Mouse (Mus musculus) right cerebral cortex, postnatal 36 days (tissue): ENCODE measurements around the gene Epop.
A peak's percentile ranks its signal among the peaks of the same experiment; 100 is the strongest.
"Not testable (repeated sequence)": the region's sequence is repeated elsewhere in the genome, so short reads cannot be mapped to it uniquely, and the experiment has no call there.

Source experiments
- DNase-seq, 2 experiments: peaks; one replicate each; pipeline ENCODE4 v3.0.0; 2022; ENCODE audit warnings: low spot score in 2 of 2, mixed read lengths in 1 of 2

Gene Epop

DNA sequence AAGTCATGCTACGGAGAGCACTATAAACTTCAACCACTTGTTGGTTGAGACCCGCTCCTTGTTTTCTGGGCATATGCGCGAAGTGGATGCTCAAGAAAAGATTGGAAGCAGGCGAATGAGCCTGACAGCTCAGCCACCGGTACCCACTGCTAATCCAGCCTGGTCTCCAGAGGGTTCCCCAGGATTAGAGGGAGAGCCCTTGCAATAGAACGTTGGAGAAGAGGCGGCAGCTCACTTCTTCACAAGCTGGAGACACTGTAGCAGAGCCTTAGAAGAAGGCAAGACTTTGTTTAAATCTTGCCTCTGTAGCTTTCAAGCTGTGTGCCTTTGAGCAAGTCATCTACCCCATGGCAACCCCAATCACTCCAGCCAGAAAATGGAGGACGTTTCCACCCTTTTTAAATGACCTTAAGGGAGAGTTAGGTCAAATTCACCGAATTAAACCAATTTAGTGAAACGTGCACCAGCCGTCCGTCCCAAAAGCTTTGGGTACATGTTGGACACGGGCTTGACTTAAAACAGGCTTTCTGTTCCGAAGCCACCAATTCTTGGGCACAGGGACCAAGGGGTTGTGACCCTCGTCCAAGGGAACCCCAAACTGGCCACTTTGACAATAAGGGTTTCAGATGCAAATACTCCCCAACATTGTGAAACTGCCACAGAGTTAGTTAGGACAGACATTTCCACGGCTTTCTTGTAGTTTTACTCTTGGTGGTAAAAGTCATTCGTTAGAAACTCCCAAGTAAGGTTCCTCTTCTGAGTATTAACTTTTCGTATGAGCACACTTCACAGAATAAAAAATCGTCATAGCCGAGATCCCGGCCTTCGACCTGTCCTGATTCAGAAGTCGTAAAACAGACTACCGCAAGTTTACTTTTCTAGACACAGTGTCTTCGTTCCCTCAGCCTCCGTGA lies 31.5 kb upstream of the Epop start:
- DNase-seq = no peak

DNA sequence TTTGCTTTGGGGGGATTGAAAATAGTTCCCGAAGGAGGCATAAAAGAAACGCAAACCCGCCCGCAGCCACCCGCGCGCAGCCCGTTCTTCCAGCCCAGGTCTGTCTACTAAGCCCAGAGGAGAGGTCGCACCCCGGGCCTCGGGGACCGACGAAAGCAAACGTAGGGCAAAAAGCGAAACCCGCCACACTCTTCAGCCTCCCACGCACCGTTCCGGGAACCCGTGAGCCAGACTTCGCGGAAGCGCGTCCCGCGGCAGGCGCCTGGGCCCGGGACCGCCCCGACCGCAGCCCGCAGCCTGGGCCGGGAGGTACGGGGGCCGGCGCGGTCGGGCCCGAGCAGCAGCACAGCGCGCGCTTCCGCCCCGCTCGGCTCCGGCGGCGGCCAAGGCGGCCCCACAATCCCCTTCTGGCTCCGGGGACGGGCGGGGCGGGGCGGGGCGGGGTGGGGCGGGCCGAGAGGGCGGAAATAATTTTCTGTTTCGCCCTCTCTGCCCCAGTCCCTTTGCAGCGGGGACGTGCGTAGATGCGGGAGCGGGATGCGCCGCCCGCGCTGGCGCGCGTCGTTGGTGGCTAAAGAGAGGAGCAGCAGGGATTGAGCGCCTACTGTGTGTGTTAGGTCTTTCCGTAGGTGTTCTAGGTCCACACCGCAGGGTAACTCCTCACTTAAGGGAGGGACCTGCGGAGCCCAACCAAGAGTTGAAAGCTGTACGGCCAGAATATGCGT lies 30.6 kb upstream of the Epop start:
- peak; percentile 59 to 78 for DNase-seq

DNA sequence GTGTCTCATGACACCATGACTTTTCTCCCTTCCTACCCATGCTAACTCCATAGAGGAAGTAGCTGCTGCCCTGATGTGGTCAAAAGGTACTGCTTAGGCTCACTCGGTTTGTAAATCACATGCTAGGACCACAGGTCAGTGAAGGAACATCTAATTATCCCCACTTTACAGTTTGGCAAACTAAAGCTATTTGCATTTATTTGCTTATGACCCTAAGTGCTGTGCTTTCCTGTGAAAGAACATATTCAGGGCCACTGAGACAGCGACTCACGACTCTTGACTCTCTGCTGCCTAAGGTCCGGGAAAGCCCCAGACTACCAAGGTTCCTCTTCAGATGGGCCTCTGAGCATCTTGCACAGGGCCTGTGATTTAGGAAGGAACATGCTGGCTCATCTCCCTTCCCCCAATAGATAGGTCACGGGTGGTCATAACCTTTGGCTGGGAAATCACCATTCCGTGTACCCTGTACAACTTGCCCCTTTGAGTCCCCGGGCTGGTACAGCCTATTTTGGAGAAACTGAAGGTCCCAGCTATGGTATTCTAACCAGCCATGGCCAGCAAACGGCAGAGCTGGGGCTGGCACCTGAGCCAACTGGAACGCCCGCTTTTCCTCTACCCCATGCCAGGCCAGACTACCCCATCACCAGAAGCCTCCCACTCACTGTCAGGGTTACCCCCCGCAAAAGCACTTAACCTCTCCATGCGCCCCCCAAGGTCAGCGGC lies 29.9 kb upstream of the Epop start:
- DNase-seq = no peak

DNA sequence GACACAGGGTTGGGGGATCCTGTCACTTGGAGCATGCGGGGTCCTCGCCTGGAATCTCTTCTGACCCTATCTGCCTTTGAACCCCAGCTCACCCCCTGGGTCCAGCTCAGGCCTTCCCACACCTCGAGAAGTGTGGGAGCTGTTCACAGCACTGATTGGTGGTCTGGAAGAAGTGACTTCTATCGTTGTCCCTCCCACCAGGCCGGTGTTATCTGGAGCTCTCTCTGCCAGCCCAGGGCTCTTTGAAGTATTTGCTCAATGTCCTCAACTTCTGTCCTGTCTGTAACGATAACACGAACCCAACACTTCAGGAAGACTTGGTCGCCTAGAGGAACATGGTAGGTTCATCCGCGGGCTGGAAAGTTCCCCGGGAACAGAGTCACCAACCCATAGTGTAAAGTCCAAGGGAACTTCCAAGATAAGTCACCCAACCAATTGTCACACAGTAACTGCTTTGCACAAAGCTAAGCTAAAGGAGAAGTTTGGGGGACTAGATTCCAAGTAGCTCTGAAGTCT lies 29.3 kb upstream of the Epop start:
- DNase-seq = no peak

DNA sequence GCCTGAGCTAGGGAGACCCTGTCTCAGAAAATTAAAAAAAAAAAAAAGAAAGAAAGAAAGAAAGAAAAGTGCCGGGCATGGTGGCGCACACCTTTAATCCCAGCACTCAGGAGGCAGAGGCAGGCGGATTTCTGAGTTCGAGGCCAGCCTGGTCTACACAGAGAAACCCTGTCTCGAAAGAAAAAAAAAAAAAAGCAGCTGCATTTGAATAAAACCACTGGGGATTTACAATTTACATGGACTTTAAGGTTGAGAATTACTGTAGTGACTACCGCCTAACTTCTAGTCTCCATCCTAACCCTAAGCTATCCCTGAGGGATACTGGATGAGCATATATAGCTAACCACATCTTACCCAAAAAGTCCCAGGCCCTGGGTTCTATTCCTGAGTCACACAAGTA lies 28.5 kb upstream of the Epop start:
- DNase-seq = not testable (repeated sequence)

DNA sequence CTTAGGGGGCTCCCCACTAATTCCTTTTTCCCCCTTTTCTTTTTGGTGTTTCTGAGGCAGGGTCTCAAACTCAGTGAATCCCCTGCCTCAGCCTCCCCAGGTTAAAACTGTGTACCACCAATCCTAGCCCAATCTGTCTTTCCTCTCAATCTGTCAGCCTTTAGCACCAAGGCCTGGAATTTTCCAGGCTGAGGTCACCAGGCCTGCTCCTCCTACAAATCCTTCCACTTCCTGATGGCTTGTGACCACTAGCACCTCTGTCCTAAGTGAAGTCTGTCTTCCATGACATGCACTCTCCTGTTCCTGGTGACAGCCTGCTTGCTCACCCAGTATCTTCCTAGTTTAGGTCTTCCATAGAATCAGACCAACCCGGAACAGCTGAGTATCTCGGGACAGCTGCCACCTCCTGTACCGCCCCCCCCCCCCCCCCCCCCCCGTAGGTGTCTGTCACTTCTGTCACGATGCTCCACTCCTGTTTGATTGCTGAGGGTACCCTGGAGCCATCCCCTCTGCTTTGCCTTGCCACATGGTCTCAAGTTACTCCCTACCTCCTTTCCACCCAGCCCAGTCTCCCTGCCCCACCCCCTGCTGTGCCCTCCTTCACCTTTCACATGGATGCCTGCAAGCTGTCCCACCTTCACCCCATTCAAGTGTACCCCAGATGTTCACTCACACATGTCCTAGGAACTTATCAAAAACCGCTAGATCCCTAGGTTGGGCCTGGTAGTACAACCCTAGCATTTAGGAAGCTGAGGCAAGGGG lies 27.9 kb upstream of the Epop start:
- no peak for DNase-seq

DNA sequence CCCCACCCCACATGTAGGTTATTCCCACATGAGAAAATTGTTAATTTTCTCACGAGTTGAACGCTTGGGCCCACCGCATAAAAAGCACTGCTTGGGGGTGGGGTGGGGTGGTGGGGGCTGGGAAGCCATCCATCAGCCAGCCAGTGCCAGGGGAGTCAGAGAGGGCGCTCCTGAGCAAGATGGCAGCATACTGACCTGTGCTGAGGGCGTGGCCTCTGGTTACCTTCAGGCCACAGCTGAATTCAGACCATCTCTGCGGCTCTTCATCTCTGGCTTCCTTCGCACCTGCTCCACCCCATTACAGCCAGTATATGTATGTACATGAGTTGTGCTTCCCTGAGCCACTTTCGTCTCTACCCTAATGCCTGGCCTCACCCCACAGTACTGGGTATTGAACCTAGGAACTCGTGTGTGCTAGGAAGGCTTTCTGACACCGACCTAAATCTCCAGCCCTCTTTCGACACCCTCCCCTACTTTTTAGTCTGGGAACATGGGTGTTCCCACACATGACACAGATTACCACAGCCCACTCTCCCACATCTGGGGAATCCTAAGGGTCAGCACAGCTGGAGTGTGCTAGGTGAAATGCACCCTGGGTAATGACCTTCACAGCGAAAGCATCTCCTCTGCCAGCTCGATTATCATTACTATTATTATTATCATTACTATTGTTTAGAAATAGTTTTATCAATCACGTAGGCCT lies 26.9 kb upstream of the Epop start:
- no peak for DNase-seq

DNA sequence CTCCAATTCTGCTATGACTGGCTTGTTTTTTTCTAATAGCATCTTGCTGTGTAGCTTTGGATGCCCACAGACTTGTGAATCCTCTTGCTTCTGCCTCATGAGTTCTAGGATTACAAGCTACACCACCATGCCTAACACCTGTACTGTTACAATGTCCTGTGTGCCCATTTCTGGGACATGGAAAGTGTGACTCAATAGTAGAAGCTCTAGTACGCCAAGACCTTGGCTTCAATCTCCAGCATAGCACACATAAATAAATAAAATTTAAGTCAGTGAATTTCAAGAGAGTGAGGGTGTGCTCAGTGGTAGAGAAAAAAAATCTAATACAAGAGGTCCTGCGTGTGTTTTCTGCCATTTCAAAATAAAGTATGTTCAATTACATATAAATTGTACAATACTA lies 24.7 kb upstream of the Epop start:
- DNase-seq = no peak

DNA sequence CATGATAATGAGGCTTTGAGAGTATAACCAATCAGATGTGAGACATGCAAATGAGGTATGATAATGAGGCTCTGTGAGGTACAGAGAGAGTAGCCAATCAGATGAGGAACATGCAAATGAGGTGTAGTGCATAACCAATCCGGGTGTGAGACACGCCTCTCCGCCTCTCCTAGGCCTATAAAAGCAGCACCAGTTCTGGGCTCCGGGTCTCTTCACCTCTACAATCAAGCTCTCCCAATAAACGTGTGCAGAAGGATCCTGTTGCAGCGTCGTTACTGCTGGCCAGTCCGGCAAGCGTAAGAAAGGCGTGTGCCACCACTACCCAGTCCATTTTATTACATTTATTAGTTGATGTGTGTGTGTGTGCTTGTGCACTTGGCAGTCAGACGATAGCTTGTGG lies 23.9 kb upstream of the Epop start:
- DNase-seq = not testable (repeated sequence)

DNA sequence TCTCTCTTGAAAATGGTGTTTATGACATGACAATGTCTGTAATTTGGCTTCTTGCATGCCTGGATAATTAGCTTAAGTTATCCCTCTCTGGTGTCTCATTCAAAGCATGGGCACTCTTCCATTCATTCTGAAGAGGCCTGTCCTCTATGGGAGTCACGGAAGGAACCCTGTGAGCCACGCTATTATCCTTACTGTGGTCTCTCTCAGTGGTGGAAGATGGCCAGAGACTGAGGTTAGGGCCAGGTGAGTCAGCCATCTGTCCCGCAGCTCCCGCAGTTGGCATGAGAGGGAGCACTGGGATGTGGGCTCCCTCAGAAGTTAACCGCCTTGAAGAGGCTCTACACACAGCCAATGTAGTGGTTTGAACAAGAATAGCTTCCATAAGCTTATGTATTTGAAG lies 20.8 kb upstream of the Epop start:
- DNase-seq = no peak

DNA sequence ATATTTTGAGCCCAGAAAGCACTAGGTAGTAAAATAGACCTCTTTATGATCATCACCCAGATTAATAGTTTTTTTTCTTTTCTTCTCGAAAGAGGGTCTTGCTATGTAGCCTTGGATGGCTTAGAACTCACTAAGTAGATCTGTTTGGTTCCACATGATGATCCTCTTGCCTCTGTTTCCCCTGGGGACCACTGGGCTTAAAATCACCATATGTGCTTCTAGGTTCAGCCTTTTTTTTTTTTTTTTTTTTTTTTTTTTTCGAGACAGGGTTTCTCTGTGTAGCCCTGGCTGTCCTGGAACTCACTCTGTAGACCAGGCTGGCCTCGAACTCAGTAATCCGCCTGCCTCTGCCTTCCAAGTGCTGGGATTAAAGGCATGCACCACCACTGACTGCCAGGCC lies 19.0 kb upstream of the Epop start:
- not testable (repeated sequence) for DNase-seq

DNA sequence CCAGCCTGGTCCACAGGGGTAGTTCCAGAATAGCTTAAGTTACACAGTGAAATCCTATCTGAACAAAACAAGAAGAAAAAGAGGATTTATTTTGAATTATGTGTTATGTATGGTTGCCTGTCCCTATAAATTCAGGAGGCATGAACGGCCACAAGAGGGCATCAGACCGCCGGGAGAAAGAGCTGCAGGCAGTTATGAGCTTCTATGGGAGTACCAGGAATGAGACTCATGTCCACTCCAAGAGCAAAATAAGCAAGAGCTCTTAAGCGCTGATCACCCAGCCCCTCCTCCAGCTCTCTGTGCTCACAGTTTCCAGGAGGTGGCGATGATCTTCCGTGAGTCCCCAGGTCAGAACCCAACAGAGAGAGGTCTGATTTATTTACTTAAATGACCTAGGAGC lies 15.3 kb upstream of the Epop start:
- DNase-seq = no peak

DNA sequence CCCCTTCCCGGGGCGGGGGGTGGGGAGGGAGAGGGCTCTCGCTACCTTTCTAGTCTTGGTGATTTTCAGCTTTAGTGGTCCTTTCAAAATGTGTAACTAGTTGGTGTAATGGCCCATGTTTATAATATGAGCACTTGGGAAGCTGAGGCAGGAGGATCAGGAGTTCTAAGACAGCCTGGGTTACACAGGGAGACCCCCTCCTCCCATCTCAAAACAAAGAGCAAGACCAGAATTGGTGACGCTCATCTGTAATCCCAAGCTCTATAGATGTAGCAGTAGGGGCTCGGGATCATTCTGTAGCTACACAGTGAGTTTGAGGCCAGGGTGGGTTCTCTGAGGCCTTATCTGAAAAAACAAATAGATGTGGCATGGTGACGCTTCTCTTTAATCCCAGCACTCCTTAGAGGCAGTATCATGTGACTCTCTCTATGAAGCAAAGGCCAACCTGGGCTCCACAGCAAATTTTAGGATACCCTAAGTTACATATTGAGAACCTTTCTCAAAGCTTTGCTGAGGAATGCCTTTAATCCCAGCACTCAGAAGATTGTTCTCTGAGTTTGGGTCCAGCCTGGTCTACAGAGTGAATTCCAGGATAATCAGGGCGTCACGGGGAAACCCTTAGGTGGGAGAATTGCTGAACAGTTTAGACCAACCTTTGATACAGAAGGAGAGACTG lies 14.0 kb upstream of the Epop start:
- DNase-seq = no peak

DNA sequence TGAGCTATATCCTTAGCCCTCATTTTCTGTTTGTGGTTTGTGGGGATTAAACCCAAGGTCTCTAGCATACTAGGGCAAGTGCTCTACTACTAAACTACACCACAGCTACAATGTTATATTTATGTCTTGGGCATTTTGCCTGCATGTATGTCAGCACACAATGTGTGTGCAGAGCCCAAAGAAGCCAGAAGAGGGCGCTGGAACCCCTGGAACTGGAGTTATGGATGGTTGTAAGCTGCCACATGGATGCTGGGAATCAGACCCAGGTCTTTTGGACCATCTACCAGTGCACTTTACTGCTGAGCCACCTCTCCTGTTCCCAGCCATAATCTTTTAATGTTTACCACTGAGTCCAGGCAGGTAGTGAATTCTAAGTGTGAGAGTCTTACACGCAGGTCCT lies 13.2 kb upstream of the Epop start:
- DNase-seq = no peak

DNA sequence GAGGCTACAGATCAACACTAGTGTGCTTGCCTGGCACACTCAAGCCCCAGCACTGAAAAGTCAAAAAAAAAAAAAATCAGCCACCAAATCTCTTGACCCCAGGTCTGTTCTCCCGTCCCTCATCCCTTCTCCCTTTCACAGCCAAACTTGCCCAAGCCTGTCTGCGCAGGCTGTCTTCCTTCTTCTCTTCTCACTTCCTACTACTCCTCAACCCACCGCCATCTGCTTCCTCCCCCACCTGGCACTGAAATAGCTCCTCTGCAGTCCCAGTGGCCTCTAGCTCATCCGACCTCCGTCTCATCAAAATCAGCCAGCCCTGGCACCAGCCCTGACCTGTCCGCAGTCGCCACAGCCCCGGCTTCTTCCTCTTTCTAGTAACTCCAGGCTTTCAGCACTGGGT lies 12.2 kb upstream of the Epop start:
- DNase-seq = peak; percentile 70 to 86

DNA sequence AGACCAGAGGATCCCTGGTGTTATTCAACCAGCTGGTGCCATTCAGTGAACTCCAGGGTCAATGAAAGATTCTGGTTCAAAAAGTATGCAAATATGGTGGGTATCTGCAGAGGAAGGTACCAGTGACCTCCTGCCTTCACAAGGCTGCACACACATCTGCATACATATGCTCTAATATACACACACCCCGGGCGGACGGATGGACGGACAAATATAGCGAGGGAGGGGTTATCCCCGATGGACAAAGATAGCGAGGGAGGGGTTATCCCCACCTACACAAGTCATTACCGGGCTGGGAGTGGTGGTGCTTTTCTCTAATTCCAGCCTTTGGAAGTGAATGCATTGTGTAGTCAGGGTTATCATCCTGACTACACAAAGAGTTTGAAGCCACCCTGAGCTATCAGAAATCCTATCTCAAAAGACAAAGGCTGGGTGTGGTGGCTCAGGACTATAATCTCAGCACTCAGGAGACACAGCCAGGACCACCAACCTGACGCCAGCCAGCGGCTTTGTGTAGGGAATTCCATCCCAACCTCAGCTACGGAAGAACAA lies 6.0 kb upstream of the Epop start:
- no peak for DNase-seq

DNA sequence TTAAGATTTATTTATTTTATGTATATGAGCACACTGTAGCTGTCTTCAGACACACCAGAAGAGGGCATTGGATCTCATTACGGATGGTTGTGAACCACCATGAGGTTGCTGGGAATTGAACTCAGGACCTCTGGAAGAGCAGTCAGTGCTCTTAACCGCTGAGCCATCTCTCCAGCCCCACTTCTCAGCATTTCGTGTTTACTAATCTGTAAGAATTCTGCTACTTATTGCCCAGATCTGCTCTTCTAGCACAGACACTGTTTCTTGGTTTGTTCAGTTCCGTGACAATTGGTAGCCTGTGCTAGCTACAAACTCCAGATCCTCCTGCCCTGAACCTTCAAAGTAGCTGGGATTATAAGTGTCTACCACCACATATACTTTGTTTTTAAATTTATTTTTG lies 2.9 kb upstream of the Epop start:
- not testable (repeated sequence) for DNase-seq

DNA sequence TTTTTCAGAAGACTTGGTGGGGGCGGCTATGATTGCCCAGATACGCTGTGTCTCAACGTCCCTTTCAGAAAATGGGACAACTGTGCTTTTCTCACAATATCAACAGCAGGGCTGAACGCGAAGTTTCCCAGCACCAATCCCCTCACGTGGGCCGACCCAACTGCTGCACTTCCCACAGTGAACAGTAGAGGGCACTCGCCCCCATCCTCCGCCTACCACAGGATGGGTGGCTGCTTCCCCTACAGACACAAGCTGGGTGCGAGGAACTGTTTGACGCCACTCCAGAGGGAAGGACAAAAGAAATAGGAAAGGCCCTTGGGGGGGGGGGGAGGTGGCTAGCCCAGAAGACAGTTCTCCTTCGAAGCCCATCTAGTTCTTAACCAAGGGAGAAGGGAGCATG lies 2.4 kb upstream of the Epop start:
- peak; percentile 72 to 78 for DNase-seq

DNA sequence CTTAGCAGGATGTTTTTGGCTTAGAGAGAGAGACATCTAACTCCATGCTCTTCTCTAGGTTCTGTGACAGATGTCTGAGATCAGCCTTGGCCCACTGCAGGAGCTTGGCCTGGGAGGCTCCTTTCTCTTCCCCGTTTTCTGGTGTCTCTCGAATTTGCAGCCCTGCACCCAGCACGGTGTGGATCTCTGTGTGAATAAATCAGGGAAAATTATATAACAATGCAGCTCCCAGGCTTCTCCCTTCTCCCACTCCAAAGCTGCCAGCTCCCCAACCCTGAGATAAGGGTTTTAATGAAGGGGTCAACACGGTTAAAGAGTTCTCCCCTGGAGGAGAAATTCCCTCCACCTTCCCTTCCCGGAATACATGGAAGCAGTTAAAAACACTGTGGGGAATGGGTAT lies 2.0 kb upstream of the Epop start:
- peak in 1 of 2 experiments; percentile 67 for DNase-seq

DNA sequence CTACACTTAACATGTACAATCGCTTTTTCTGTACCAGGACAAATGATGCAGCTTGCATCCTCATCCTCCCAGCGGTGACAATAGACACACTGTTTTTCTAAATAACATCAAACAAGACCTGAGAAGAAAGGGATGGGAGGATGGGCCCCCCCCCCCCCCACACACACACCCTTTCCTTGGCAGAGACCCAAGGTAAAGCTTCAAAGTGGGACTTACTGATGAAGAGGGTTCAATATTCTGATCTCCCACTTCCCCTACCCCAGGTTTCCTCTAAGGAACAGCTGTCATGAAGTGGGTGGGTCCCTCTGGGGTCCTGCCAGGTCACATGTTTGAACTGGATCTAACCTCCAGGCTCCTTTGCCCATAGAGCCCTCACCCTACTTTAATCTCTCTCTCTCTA lies 1.5 kb upstream of the Epop start:
- DNase-seq = no peak
